Mouse (Mus musculus) 416B (cell line): ENCODE results near the gene Syt8.

Source experiments
- DNase-seq: peaks from one replicate; pipeline ENCODE4 v3.0.0; 2011; ENCODE audit warnings: low read depth

Syt8 gene

GRCm38 (mm10) chr7:142476795-142477452, 42.3 kb downstream of the Syt8 start:
- DNase-seq, result no peak

DNA sequence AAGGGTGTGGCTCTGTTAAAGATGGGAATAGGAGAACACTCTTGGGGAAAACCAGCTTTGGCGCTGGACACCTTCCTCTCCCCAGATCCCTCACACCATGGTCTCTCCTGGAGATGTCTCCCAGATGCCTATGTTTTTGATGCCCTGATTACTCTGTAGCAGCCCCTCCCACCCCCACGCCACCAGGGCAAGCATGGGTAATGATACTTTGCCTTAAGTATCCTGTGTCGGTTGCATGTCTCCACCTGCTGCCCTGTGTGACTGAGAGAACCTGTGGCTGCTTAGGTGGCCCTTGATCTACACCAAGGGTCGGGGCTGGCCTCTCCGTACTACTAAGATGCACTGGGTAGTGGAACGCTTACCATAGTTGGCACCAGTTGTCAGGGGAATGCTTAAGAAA, 43.4 kb downstream of the Syt8 start:
- no peak for DNase-seq

GRCm38 (mm10) chr7:142478574-142478973, 43.9 kb downstream of the Syt8 start:
- no peak for DNase-seq

GRCm38 (mm10) chr7:142479307-142479706, 44.7 kb downstream of the Syt8 start:
- no peak for DNase-seq

DNA sequence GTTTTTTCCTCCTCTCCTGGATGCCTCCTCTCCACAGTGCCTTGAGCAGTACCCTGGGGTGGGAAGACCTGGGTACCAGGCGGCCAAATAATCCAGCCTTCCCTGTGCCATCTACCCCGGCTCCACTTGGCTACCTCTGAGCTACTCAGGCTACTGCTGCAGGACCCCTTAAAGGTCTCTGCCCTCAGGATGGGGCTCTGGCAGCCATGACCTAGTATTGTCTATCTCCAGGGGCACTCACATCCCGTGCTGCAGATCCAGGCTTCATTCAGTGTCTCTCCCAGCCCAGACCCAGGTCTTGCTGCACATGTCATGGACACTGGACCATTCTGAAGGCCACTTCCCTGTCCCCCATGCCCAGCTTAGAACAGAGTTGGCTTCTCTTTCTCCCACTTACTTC, 45.2 kb downstream of the Syt8 start:
- DNase-seq, result no peak

DNA sequence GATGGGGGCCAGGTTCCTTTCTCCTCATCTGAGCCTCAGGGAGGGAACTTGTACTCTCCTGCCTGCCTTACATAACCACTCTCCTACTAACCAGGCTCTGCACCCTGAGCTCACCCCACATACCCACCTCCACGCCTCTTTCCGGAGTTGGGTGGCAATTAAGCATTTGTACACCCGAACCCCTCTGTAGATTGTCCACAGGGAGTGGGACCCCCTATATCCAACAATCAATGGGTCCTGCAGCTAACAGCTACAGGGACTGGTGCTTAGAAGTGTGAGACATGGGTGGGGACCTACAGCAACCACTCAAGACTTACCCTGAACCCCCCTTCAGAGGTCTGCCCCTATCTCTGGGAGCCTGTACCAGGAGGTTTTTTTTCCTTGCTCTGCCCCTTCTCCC, 46.0 kb downstream of the Syt8 start:
- DNase-seq, result no peak

DNA sequence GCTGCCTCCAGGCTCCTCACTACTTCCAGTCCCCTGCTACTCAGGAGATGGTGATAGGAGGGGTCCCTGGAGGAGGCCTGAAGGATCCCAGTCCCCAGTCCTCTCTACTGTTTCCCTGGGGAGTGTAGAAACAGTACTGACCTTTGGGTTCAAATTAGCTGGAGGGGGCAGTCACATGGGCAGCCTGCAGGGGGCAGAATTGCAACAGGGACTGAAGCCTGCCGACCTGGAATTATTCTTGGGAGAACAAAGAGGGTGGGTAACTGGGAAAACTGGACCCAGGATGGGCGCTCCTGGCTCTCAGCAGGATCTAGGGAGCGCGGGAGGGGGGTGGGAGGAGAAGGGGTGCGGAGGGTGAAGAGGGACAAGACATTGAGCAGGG, 46.5 kb downstream of the Syt8 start:
- no peak for DNase-seq

- no peak for DNase-seq
These were observed 47.1 kb downstream of the Syt8 start for GRCm38 (mm10) chr7:142481568-142482255.

- DNase-seq, result no peak
These were observed 47.6 kb downstream of the Syt8 start for GRCm38 (mm10) chr7:142482256-142482609.

- DNase-seq, result no peak
These were observed 48.5 kb downstream of the Syt8 start for GRCm38 (mm10) chr7:142483136-142483535.

- no peak for DNase-seq
These were observed 50.1 kb downstream of the Syt8 start for GRCm38 (mm10) chr7:142484780-142485179.

- DNase-seq, result no peak
These were observed 52.1 kb downstream of the Syt8 start for GRCm38 (mm10) chr7:142486751-142487162.

DNA sequence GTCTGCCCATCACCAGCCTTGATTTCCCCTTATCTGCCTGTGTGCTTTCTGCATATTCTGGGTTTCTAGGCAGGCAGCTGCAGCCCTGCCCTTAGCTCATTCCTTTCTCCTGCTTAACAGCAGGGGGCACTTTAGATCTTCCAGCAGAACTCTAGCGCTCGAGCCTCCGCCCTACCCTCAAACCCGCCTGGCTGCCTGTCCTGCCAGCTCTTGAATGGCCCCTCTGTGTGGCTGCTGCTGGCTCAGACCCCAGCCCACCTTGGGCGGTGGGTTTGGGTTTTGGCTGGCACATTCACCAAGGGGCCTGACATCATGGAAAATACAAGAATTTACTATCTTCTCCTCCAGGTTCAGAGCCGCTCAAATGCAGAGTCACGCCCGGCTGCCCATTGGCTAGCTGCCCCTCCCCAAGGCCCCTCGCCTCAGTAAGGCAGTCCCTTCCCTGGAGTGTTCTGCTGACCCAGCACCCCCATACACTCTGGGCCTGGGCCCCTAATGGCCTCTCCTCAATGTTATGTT, 52.8 kb downstream of the Syt8 start:
- peak; percentile 24 for DNase-seq

- no peak for DNase-seq
These were observed 53.4 kb downstream of the Syt8 start for GRCm38 (mm10) chr7:142488053-142488452.
